Comparison of ENCODE assay signal across 8 mouse cellular contexts in genomic region chr1:155558012-155558842, GRCm38 (mm10). TPM values are rescaled to one million over a fixed set of nuclear protein-coding genes. Genes with fewer than 3 reads are reported as not detected.
DNase-seq lines count a peak whose midpoint lies in the region.

TSS of gene Acbd6 (plus strand) at chr1:155558120.

- peak within 1 kb of the TSS; percentile 94 for H3K4me3 ChIP-seq in megakaryocyte, embryonic 14.5 days (replicated peaks)

- H3K27me3 ChIP-seq in megakaryocyte, embryonic 14.5 days (replicated peaks): no peaks in the 10 kb centered on the region

- H3K9me3 ChIP-seq in megakaryocyte, embryonic 14.5 days: peaks cover 4% of the 10 kb centered on the region

- H3K4me1 ChIP-seq in megakaryocyte, embryonic 14.5 days: peaks cover 43% of the 10 kb centered on the region

- no peaks in the 10 kb centered on the region for H3K36me3 ChIP-seq in megakaryocyte, embryonic 14.5 days (replicated peaks; ENCODE audit: low read length)

- DNase-seq in WW6 (ENCODE audit: low read depth, low spot score): peak; percentile 52
- DNase-seq in cerebellum, postnatal 4 days (ENCODE audit: low spot score in 2 of 2): peak; percentile 52 to 74
- DNase-seq in gastrocnemius, adult 8-10 months (ENCODE audit: low spot score in 2 of 2): peak; percentile 60 to 63
- DNase-seq in hindlimb bud, embryonic 11.5 days (ENCODE audit: extremely low spot score, low read depth, low spot score): peak; percentile 50
- peak; percentile 77 to 78 for DNase-seq in left cerebral cortex, adult 8-10 months (ENCODE audit: low spot score in 2 of 2)
- peak; percentile 89 to 91 for DNase-seq in right cerebral cortex, postnatal 10 days (ENCODE audit: low spot score in 2 of 2)
- DNase-seq in urinary bladder, postnatal 25 days (ENCODE audit: low spot score): peak; percentile 67

RNA-seq across cellular contexts. Expression of gene Acbd6, which starts in this region (rescaled TPM):
- total RNA-seq in gastrocnemius, adult 8-10 months (2022): 10 to 100 TPM; 51.5 to 66.7 (median 60.1) TPM
- total RNA-seq in left cerebral cortex, adult 8-10 months (2022): 100 to 1,000 TPM in 2 of 4 experiments, 10 to 100 TPM in 2; 88.2 to 109 (median 96.6) TPM
- 266 and 594 TPM in 2 replicates for polyA plus RNA-seq in megakaryocyte, embryonic 14.5 days (2012; ENCODE audit: insufficient read depth, low replicate concordance)

Comparison
In these comparisons a context has a peak if more than half of its experiments do, and no peak if none do; other contexts are left out.
1. Peak in every context shown above with its lines: DNase-seq and H3K4me3 ChIP-seq.